Mouse (Mus musculus): ENCODE data around the gene Olfr20.
A peak's percentile ranks its signal among the peaks of the same experiment; 100 is the strongest.
"Not testable (repeated sequence)": the region's sequence is repeated elsewhere in the genome, so short reads cannot be mapped to it uniquely, and the experiment has no call there.

The Olfr20 gene

DNA sequence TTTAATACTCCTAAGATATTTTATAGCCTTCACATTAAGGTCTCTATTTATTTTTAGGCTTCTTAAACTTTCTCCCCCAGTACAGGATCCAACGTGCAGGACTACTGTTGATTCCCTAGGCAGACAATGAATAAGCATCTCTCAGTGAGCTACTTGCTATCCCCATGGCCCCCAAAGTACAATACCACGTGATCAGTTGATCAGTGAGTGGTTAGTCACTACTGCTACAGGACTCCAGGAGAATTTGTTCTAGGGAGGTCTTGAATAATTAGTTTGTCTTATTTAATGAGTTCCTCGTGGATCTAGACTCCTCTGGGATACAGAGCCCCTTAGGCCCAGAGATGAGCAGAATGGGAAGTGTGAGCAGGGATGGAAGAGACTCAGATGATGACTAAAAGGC is at the start of gene Olfr20:
Gene Olfr20 (plus strand): TSS at position 301 of the 400 bp plus-strand sequence.
- no peak for DNase-seq (ENCODE audit: low read depth)

GRCm38 (mm10) chr11:73303123-73303522 is 47.5 kb upstream of the Olfr20 start:
- DNase-seq (ENCODE audit: low read depth) = no peak

GRCm38 (mm10) chr11:73315961-73316360 is 34.6 kb upstream of the Olfr20 start:
- no peak for DNase-seq (ENCODE audit: low read depth)

DNA sequence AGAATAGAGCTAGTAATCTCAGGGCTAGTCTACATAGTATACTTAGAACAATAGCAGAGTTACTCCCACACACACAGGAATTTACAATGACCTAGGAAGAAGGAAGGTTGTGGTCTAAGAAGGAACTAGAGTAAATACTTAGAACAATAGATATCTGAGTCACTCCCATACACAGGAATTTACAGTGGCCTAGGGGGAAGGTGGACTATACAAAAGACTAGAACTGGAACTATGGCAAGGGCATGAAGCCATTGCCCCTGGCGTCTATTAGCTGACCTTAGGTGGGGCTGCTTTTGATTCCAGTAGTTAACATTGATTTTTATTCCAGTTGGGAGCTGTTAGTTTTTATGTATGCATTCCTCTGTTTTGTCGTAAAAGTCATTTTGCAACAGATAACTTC is 32.0 kb upstream of the Olfr20 start:
- not testable (repeated sequence) for DNase-seq (ENCODE audit: low read depth)

DNA sequence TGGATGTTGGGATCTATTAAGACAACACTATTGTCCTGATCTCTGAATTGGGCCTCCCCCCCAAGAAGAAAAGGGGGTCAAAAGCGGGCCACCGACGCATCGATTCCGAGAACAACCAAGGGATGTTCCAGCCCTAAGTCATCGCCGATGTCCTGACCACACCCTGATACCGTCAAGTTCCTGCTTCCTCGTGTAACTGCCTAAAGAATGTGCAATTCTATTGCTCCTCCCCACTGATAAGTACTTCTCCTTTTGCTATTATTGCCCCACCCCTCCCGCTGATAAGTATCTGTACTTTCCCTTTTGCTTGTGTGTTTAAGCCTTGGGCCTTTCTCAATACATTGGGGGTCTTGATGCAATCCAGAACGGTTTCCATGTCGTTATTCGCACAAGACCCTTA is 29.5 kb upstream of the Olfr20 start:
- not testable (repeated sequence) for DNase-seq (ENCODE audit: low read depth)

DNA sequence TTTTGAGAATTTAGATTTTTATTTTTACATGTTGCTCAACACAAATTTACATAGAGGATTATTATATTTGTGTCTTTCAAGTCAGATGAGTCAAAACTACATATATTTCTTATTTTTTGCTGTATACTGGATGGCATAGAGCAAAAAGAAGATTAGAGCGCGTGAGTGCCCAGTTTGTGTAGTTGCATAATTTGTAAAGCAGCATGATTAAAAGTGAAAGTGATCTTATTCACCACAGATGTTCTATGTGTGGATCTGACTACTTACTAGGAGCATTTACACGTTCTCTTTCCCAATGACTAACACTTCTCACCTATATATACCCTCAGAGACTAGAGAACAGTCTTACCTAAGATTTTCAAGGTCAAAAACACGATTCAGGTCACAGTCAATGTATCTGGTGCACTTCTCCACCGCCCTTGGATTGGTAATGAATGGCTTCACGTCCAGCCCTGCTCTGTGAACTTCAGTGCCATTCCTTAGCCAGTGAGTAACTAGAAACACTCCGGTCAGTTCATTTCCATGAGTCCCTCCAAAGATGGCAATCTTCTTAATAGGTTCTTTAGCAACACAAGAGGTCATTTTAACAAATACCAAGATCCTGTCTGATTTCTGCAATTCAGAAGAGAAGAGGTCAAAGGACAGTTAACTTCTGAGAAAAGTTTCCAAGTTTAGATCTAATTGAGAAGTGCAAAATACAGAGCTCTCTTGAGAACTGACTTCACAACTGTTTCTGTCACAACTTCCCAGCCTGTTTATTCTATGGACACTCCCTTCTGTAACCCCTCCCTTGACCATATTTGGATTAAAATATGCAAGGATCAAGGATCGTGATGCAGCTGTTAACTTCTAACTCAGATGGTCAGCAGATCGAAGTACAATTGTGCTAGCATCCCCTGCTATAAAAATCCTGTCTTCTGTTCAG is 26.4 kb upstream of the Olfr20 start:
- no peak for DNase-seq (ENCODE audit: low read depth)

- DNase-seq (ENCODE audit: low read depth) = peak; percentile 27
Observed at GRCm38 (mm10) chr11:73326485-73326886, 24.1 kb upstream of the Olfr20 start.

GRCm38 (mm10) chr11:73327361-73327760 is 23.2 kb upstream of the Olfr20 start:
- no peak for DNase-seq (ENCODE audit: low read depth)

DNA sequence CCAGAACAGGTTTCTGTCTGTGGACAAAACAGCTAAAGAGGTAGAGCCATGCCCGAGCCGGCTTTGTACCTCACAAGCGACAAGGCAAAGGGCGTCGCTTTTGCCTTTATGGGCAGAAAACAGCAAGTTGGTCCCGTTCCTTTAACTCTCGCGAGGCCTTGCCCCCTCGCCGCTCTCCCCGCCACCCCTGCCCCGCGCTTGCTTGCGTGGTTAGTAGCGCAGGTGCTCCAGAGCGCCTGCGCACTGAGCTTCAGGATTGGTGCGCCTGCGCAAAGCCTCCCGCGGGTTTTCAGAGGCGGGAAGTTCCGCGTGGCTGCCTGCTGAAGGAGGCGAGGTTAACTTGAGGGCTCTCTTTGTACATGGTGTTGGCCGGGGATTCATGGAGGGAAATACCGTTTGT is 21.1 kb upstream of the Olfr20 start, which contains the start of the genes Aspa, Gm49340 and Spata22:
Gene Aspa (minus strand): TSS at position 155 of the 400 bp plus-strand sequence.
Gene Gm49340 (plus strand): TSS at position 300 of the 400 bp plus-strand sequence.
Gene Spata22 (plus strand): TSS at position 300 of the 400 bp plus-strand sequence.
- no peak for DNase-seq (ENCODE audit: low read depth)

DNA sequence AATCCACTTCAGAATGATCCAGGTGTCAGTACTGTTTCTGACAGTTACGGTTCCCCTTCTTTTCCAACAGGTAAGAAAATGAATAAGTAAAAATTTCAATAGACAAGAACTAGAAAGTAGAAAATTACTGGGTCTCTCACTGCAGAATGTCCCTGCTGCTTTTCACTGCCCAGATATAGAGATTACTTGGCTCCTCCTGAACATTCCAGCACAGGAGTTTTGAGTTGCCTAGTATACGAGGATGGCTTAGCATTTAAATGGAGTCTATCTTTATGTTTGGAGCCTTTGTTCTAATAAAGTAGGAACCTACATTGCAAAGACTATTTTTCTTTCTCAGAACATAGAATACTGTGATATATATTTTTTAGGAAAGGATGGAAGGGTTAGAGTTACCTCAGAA is 17.2 kb upstream of the Olfr20 start:
- DNase-seq (ENCODE audit: low read depth) = no peak

- no peak for DNase-seq (ENCODE audit: low read depth)
Observed at GRCm38 (mm10) chr11:73336919-73337318, 13.7 kb upstream of the Olfr20 start.

- DNase-seq (ENCODE audit: low read depth) = no peak
Observed at GRCm38 (mm10) chr11:73370946-73371345, 20.4 kb downstream of the Olfr20 start, which contains the start of gene Olfr376. Olfr376 (plus strand) TSS chr11:73371246.

DNA sequence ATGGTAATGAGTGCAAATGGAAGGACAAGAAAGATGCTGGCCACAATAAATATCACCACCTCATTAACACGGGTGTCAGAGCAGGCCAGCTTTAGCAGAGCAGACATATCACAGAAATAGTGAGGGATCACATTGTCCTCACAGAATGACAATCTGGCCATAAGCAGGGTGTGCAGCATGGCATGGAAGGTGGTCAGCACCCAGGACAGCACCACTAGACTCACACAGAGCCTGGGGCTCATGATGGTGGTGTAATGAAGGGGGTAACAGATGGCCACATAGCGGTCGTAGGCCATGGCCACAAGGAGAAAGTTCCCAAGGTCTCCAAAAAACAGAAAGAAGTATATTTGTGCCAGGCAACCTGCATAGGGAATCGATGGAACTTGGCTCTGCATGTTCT is 44.8 kb downstream of the Olfr20 start:
- DNase-seq (ENCODE audit: low read depth) = no peak

- no peak for DNase-seq (ENCODE audit: low read depth)
Observed at GRCm38 (mm10) chr11:73399514-73399913, 48.9 kb downstream of the Olfr20 start, which contains the start of gene Olfr1. Olfr1 (minus strand) TSS chr11:73399614.

Measured in fibroblast of lung, adult 2 months (primary cell).